Mouse (Mus musculus): ENCODE measurements around the gene Zfp213.

DNA sequence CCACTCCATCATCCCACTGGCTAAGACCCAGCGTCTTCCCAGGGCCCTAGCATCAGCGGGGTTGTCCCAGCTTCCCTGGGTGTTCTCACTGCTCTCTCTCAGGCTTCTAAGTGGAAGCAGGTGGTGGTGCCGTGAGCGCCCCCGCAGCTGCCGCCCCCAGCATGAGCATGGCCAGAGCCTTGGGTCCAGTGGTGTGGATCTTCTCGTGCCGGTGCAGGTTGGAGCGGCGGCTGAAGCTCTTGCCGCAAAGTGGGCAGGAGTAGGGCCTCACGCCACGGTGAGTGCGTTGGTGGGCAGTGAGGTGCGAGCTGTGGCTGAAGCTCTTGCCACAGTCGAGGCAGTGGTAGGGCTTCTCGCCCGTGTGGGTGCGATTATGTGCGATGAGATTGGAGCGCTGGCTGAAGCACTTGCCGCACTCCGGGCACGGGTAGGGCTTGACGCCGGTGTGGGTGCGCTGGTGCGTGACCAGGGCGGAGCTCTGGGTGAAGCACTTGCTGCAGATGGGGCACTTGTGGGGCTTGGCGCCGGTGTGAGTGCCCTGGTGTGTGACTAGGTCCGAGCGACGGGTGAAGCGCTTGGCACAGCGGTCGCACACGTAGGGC is 12.0 kb upstream of the Zfp213 start:
- TF ChIP-seq CTCF (IDR thresholded peaks at IDR 0.05 in 2 of 3, conservative IDR thresholded peaks at IDR 0.05 in 1 of 3; ENCODE audit: control insufficient read depth in 1 of 3, insufficient read depth in 1 of 3, low read depth in 2 of 3, low read length in 3 of 3, poor library complexity in 1 of 3, severe bottlenecking in 1 of 3) (no peak), POLR2AphosphoS5 (IDR thresholded peaks at IDR 0.05; ENCODE audit: borderline replicate concordance, low read depth, low read length) (no peak), USF2 (IDR thresholded peaks at IDR 0.05; ENCODE audit: borderline replicate concordance in 1 of 2, insufficient read depth in 1 of 2, low read depth in 1 of 2, low read length in 2 of 2) (no peak), NRF1 (IDR thresholded peaks at IDR 0.05; ENCODE audit: insufficient read depth, low read depth, low read length, poor library complexity, severe bottlenecking) (no peak), MAZ (IDR thresholded peaks at IDR 0.05; ENCODE audit: low read depth, low read length) (no peak), POLR2A (IDR thresholded peaks at IDR 0.05; ENCODE audit: control insufficient read depth in 1 of 2, insufficient read depth in 1 of 2, low read depth in 1 of 2, low read length in 2 of 2, poor library complexity in 1 of 2) (no peak), E2F4 (IDR thresholded peaks at IDR 0.05; ENCODE audit: borderline replicate concordance, low read depth, low read length) (no peak), ZKSCAN1 (IDR thresholded peaks at IDR 0.05; ENCODE audit: low read depth, low read length) (no peak), JUND (IDR thresholded peaks at IDR 0.05; ENCODE audit: low read depth, low read length) (no peak), ZC3H11A (IDR thresholded peaks at IDR 0.05; ENCODE audit: low read depth, low read length) (no peak), ETS1 (IDR thresholded peaks at IDR 0.05; ENCODE audit: low read depth, low read length) (no peak), NELFE (IDR thresholded peaks at IDR 0.05; ENCODE audit: low read depth, low read length) (no peak)

Data from MEL (cell line).